Mouse (Mus musculus) heart, embryonic 10.5 days (tissue): Measurements from ENCODE around the gene Ildr2. TPM values are rescaled to one million over a fixed set of nuclear protein-coding genes. Genes with fewer than 3 reads are reported as not detected.

Source experiments
- DNase-seq: peaks from one replicate; pipeline ENCODE4 v3.0.0-alpha.2; 2017; ENCODE audit warnings: low spot score
- H3K27ac ChIP-seq: fragments of 300-500 bp; sonication (generic); 2 replicates; pipeline ENCODE4 v1.5.1; 2016; ENCODE audit warnings: mild to moderate bottlenecking
- H3K27me3 ChIP-seq: fragments of 300-500 bp; sonication (generic); 2 replicates; pipeline ENCODE4 v1.6.1; 2016; ENCODE audit warnings: mild to moderate bottlenecking; ENCODE audit not compliant: poor library complexity, insufficient read depth, severe bottlenecking
- H3K36me3 ChIP-seq: fragments of 300-500 bp; sonication (generic); 2 replicates; pipeline ENCODE4 v1.6.1; 2016; ENCODE audit warnings: mild to moderate bottlenecking, moderate library complexity
- H3K4me1 ChIP-seq: fragments of 300-500 bp; sonication (generic); 2 replicates; pipeline ENCODE4 v1.6.1; 2016; ENCODE audit warnings: mild to moderate bottlenecking
- H3K4me3 ChIP-seq: fragments of 300-500 bp; sonication (generic); 2 replicates; pipeline ENCODE4 v1.5.1; 2016; ENCODE audit warnings: mild to moderate bottlenecking, moderate library complexity
- H3K9me3 ChIP-seq: fragments of 300-500 bp; sonication (generic); 2 replicates; pipeline ENCODE4 v1.6.1; 2016; ENCODE audit warnings: mild to moderate bottlenecking, moderate library complexity
- WGBS: fragments of 180-500 bp; shearing (Covaris S2); methylation state at CpG from one replicate; pipeline ENCODE4 v1.1.7; 2016; 5-methylcytosine and 5-hydroxymethylcytosine counted together
- polyA plus RNA-seq: library from polyadenylated mRNA; unstranded; fragments of >200 nt; fragmentation: Nextera tagmentation; extraction: Ambion mirVana; gene quantifications from 2 replicates; pipeline ENCODE4 v1.2.1, GENCODE M21; 2016

Ildr2 gene
- polyA plus RNA-seq, 1 experiment from 2014 or later: 1.4 TPM

DNA sequence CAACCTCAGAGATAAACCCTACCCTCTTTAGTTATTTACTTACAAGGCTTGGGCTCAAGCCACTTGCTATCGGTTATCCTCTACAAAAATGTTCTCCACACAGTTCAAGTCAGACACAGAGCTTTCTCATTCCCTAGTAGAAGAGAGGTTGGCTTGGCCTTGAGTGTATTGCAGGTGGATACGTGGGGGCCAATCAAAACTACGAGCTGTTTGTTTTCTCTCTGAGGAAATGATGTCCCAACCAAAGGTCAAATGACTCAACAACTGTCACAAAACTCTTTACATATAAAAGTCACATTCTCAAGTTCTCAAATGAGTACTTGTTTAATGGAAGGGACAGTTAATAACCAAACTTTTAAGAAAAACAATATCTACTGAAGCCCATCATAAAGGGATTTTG, 39.1 kb downstream of the Ildr2 start:
- Histone ChIP-seq H3K4me1 (no peaks in the 10 kb centered on the region), H3K27me3 (0 out of 2 replicates have a peak, but pooled peaks cover 6% of the 10 kb centered on the region), H3K4me3 (no peak overlapping the region), H3K9me3 (no peaks in the 10 kb centered on the region), H3K27ac (no peak overlapping the region), H3K36me3 (no peaks in the 10 kb centered on the region)
- 84% methylated on average over 3 of the region's 3 CpGs for WGBS
- DNase-seq: no peak

DNA sequence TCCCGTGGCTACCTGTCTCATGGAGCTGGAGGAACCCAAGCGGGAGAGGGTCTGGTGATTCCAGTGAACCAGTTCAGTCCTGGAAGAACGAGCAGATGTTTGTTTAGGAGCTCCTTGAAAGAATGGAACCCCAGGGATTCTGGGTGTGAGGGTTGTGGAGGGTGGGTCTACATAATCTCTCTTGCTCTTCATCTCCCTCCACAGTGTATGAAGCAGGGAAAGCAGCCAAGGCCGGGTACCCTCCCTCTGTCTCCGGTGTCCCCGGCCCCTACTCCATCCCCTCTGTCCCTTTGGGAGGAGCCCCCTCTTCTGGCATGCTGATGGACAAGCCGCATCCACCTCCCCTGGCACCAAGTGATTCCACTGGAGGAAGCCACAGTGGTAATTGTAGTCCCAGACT, 41.6 kb downstream of the Ildr2 start:
- Histone ChIP-seq H3K27me3 (0 out of 2 replicates have a peak, but pooled peaks cover 9% of the 10 kb centered on the region), H3K27ac (no peak overlapping the region), H3K4me3 (no peak overlapping the region), H3K4me1 (no peaks in the 10 kb centered on the region), H3K9me3 (no peaks in the 10 kb centered on the region), H3K36me3 (no peaks in the 10 kb centered on the region)
- 73% methylated on average over 7 of the region's 7 CpGs for WGBS
- DNase-seq: no peak

DNA sequence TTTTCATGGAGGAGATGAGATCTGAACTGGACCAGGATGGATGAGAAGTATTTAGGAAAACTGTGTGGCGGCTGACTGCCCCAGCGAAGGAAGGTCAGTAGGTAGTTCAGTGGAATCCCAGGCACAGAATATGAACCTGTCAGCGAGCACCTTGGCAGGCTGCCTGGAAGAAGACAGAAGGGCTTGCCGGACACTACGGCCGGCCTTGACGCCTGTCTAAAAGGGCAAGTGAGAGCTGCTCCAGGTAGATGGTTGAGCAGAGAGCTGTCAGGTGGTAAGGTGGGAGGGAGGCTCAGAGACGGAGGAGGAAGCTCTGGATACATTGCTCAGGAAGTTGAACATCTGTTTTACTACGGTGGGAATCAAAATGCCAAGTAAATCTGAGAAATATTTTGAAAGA, 42.4 kb downstream of the Ildr2 start:
- DNase-seq: no peak
- Histone ChIP-seq H3K27ac (no peak overlapping the region), H3K9me3 (no peaks in the 10 kb centered on the region), H3K27me3 (0 out of 2 replicates have a peak, but pooled peaks cover 9% of the 10 kb centered on the region), H3K4me3 (no peak overlapping the region), H3K36me3 (no peaks in the 10 kb centered on the region), H3K4me1 (no peaks in the 10 kb centered on the region)
- 84% methylated on average over 9 of the region's 9 CpGs for whole genome bisulfite sequencing

DNA sequence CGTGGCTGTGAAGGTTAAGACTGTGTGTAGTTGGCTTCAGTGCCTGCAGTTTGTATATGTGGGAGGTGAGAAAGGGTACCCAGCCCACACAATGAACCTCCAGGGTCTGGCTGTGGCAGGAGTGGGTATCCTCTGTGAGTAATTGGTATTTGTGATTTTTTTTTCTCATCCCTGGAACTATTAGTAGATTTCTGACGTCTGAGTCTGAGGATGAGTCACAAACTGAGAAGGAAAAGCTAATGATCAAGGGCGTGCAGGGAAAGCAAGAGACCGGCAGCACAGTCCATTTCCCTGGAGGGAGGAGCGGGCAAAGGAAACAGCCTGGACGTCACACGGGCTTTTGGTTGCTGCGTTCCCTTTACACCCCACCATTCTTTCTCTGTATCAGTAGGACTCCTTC, 43.0 kb downstream of the Ildr2 start:
- 75% methylated on average over 8 of the region's 8 CpGs for whole genome bisulfite sequencing
- Histone ChIP-seq H3K4me1 (no peaks in the 10 kb centered on the region), H3K4me3 (no peak overlapping the region), H3K9me3 (no peaks in the 10 kb centered on the region), H3K27ac (no peak overlapping the region), H3K36me3 (no peaks in the 10 kb centered on the region), H3K27me3 (0 out of 2 replicates have a peak, but pooled peaks cover 9% of the 10 kb centered on the region)
- no peak for DNase-seq

DNA sequence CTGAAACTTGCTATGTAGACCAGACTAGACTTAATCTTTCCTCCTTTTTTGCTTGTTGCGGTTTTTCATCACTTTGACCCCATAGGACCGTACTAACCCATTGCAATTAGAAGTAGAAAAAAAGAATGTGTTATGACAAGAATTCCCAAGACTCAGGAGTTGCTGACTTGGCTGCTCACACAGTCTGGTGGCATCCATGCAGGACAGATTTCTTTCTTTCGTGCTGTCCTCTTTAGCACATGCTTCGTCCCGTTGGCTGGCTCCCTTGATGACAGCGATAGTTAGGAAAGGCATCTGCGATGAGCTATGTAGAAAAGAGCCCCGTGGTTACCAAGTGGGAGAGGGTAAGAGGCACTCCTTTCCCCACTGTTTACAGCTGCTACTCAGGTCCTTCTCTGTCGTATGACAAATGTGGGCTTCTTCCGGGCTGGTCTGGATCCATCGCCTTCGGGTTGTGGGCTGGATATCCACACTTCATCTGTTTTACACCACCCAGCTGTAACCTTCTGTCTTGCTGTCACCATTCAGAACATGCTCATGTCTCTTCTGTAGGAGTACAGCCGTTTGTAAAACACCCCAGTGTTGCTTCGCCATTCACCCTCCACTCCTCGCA, 43.7 kb downstream of the Ildr2 start:
- no peak overlapping the region for H3K27ac ChIP-seq
- no peaks in the 10 kb centered on the region for H3K9me3 ChIP-seq
- 0 out of 2 replicates have a peak, but pooled peaks cover 9% of the 10 kb centered on the region for H3K27me3 ChIP-seq
- no peak overlapping the region for H3K4me3 ChIP-seq
- no peaks in the 10 kb centered on the region for H3K4me1 ChIP-seq
- 71% methylated on average over 15 of the region's 15 CpGs for WGBS
- H3K36me3 ChIP-seq: no peaks in the 10 kb centered on the region
- DNase-seq: no peak

DNA sequence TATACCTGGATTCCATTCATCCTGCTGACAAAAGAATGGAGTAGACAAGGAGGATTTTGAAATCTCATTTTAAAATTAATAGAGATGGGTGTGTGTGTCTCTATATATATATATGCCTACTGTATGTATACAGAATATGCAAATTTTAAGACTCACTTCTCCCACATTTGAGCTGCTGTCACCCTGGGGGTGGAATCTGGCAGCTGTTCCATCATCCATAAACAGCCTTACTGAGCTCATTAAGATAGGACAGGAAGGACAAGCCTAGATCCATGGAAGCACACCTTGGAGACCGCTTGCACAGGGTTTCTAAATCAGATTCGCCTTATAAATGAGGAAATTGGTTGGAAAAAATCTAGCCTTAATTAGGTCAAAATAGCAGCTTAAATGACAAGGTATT, 44.9 kb downstream of the Ildr2 start:
- H3K4me3 ChIP-seq: no peak overlapping the region
- WGBS: 84% methylated on average over 2 of the region's 2 CpGs

DNA sequence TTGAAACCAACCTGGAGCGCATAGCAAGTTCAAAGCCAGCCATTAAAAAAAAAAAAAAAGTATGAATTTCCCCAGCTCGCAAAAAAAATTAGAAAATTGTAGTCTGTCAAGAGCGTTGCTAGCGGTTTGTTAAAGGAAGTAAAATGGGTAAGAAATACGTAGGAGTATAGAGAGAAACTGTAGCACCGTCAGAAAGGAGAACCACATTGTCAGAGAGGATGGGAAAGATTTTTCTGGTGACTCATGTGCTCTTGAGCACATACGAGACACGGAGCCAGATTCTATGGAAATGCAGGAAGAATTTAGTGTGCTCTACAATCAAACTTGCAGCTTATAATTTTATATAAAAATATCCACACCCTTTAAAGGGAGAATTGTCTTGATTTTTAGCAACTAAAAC, 45.9 kb downstream of the Ildr2 start:
- Histone ChIP-seq H3K36me3 (no peaks in the 10 kb centered on the region), H3K27me3 (0 out of 2 replicates have a peak, but pooled peaks cover 9% of the 10 kb centered on the region), H3K4me1 (no peaks in the 10 kb centered on the region), H3K9me3 (no peaks in the 10 kb centered on the region), H3K27ac (no peak overlapping the region), H3K4me3 (no peak overlapping the region)
- no peak for DNase-seq
- WGBS: 86% methylated on average over 8 of the region's 8 CpGs

More for the DNA sequence above, 44.9 kb downstream of the Ildr2 start:
- 0 out of 2 replicates have a peak, but pooled peaks cover 9% of the 10 kb centered on the region for H3K27me3 ChIP-seq
- H3K9me3 ChIP-seq: no peaks in the 10 kb centered on the region
- no peaks in the 10 kb centered on the region for H3K4me1 ChIP-seq
- no peaks in the 10 kb centered on the region for H3K36me3 ChIP-seq
- H3K27ac ChIP-seq: no peak overlapping the region
- DNase-seq: no peak

DNA sequence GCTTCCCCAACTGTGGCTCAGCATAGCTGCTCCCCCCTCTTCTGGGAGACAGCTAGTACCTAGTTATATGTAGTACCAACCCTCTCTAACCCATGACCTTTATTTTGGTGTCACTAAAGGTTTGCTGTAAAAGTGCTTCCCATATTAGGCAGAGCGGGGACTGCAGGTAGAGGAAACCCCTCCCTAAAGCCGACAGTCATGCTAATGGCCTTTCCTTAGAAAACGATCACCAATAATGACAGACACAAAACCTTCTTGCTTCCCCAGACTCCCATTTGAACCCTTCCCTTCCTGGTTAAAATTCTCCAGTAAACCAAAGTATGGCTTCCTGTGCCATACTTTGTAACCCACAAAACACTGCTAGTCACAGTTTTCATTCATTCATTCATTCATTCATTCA, 46.6 kb downstream of the Ildr2 start:
- no peak for DNase-seq
- Histone ChIP-seq H3K4me3 (no peak overlapping the region), H3K36me3 (no peaks in the 10 kb centered on the region), H3K9me3 (no peaks in the 10 kb centered on the region), H3K27ac (no peak overlapping the region), H3K27me3 (0 out of 2 replicates have a peak, but pooled peaks cover 9% of the 10 kb centered on the region), H3K4me1 (no peaks in the 10 kb centered on the region)
- 76% methylated on average over 3 of the region's 3 CpGs for WGBS

DNA sequence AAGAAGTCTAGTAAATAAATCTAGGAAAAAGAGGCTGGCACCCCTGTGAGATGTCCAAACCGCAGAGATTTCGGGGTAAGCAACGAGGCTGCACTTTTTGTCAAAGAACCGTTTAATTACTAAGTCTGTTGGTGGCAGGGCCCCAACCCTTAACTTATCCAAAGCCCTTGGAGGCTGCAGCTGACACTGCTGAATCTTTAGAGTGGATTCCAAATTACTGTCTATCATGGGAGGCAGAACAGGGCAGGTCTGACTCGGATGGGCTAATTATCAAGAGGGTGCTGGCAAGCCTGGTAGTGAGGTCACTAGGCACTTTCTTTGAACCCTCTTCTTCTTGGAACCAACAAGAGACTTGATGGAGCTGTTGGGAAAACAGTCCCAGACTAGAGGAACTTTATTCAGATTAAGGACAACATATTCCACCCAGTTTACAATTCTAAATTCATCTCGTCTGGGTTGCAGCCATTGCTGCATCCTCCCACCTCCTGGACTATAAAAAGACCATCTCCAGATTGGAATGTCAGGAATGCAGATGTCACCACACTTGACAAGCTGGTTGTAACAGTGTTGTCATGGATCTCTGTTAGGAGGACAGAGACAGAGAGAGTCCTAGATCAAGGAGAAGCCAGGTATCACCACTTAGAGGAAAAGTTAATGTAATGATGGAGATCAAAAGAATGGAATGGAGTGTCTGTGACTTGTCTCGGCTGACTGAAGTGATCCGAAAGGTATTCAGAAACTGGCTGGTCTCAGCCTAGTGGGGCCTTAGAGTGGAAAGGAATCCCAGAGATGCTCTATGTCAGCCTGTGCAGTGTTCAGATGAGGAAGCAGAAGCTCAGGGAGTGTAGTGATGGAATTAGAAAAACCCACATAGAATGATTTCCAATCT, 50.7 kb downstream of the Ildr2 start:
- Histone ChIP-seq H3K36me3 (no peaks in the 10 kb centered on the region), H3K9me3 (no peaks in the 10 kb centered on the region), H3K4me1 (peaks cover 11% of the 10 kb centered on the region; the same call in 1 of the 2 replicates), H3K27me3 (peaks cover 29% of the 10 kb centered on the region), H3K27ac (no peak overlapping the region), H3K4me3 (no peak overlapping the region)
- 64% methylated on average over 8 of the region's 8 CpGs for WGBS
- no peak for DNase-seq

DNA sequence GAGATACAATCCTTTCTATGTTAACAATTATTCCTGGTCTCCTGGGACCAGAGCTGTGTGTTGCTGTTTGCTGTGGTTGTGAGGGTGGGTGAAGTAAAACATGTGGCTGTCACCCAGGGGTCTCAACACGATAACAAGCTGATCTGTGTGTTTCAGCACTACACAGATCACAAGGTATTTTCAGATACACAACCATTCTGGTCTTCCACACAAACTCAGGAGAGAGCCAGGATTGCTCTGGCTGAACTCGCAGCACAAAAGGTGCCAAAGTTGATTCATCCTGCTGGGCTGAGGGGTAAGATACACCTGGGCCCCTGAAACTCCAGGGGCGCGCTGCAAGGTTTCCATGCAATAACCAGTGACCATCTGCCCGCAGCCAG, 54.5 kb downstream of the Ildr2 start:
- peak overlapping the region; percentile 62 for H3K4me3 ChIP-seq
- no peaks in the 10 kb centered on the region for H3K36me3 ChIP-seq
- 9% methylated on average over 5 of the region's 5 CpGs for WGBS
- no peak overlapping the region for H3K27ac ChIP-seq
- H3K9me3 ChIP-seq: no peaks in the 10 kb centered on the region
- peaks cover 50% of the 10 kb centered on the region for H3K27me3 ChIP-seq
- no peak for DNase-seq
- H3K4me1 ChIP-seq: peaks cover 11% of the 10 kb centered on the region; the same call in 1 of the 2 replicates

DNA sequence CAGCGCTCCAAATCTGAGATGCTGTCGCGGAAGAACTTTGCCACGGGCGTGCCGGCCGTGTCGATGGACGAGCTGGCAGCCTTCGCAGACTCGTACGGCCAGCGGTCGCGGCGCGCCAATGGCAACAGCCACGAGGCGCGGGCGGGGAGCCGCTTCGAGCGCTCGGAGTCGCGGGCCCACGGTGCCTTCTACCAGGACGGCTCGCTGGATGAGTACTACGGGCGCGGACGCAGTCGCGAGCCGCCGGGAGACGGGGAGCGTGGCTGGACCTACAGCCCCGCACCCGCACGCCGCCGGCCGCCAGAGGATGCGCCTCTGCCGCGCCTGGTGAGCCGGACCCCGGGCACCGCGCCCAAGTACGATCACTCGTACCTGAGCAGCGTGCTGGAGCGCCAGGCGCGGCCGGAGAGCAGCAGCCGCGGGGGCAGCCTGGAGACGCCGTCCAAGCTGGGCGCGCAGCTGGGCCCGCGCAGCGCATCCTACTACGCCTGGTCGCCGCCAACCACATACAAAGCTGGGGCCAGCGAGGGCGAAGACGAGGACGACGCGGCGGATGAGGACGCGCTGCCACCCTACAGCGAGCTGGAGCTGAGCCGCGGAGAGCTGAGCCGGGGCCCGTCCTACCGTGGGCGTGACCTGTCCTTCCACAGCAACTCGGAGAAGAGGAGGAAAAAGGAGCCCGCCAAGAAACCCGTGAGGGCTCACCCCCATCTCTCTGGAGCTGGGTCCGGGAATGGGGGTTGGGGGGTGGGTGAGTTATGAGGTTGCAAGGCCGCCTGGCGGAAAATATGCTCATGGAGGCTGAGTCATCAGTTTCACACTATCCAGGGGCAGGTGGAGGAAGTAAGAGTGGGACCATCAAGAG, 55.1 kb downstream of the Ildr2 start:
- Histone ChIP-seq H3K36me3 (no peaks in the 10 kb centered on the region), H3K4me3 (peak overlapping the region; percentile 62), H3K27ac (peak overlapping the region; percentile 48; the same call in 1 of the 2 replicates), H3K9me3 (no peaks in the 10 kb centered on the region), H3K27me3 (peaks cover 50% of the 10 kb centered on the region), H3K4me1 (peaks cover 11% of the 10 kb centered on the region; the same call in 1 of the 2 replicates)
- peak; percentile 77 for DNase-seq
- 1% methylated on average over 94 of the region's 94 CpGs for WGBS

DNA sequence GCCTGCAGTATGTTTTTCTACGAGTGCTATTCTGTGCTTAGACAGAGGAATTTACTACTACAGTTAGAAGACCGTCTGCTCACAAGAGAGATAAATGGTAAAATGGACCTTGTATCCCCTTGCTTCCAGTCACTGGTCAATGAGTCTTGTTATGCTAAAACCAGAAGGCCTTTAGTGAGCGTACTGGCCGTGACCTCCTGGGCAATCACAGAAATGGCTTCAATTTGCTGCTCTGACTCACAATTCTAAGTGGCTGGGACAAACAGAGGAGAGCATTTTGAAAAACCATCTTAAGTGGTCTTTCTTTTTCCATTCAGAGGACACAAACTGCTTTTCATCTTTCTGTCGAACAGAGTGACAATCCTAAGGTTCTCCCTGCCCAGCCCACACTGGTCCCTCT, 57.2 kb downstream of the Ildr2 start:
- no peak overlapping the region for H3K4me3 ChIP-seq
- DNase-seq: no peak
- peaks cover 11% of the 10 kb centered on the region; the same call in 1 of the 2 replicates for H3K4me1 ChIP-seq
- H3K27ac ChIP-seq: no peak overlapping the region
- H3K9me3 ChIP-seq: no peaks in the 10 kb centered on the region
- peaks cover 50% of the 10 kb centered on the region for H3K27me3 ChIP-seq
- H3K36me3 ChIP-seq: no peaks in the 10 kb centered on the region
- 71% methylated on average over 5 of the region's 5 CpGs for WGBS
